Mouse (Mus musculus): ENCODE data around the gene Cdkl1. TPM values are rescaled to one million over a fixed set of nuclear protein-coding genes. Genes with fewer than 3 reads are reported as not detected.

Cdkl1 gene
- total and polyA plus RNA-seq, 3 experiments, result not detected

GRCm38 (mm10) chr12:69765543-69765942, 25.5 kb downstream of the Cdkl1 start:
- peaks cover 2% of the 10 kb centered on the region; the same call in 1 of the 2 replicates for H3K9me3 ChIP-seq (replicated peaks)
- H3K4me3 ChIP-seq (ENCODE audit: low read depth, low read length), result no peak overlapping the region
- H3K4me1 ChIP-seq (ENCODE audit: insufficient read depth, low read depth, low read length), result peaks cover 47% of the 10 kb centered on the region
- H3K36me3 ChIP-seq (replicated peaks), result no peaks in the 10 kb centered on the region
- DNase-seq (ENCODE audit: low spot score) (no peak), ATAC-seq (ENCODE audit: extremely low read depth, insufficient number of reproducible peaks, low FRiP score, poor library complexity, severe bottlenecking) (no peak)
- TF ChIP-seq POLR2AphosphoS5 (IDR thresholded peaks at IDR 0.05; ENCODE audit: insufficient replicate concordance, low read depth, low read length) (no peak), TAL1 (conservative IDR thresholded peaks at IDR 0.05; ENCODE audit: low read depth, low read length) (no peak), GATA2 (IDR thresholded peaks at IDR 0.05; ENCODE audit: borderline replicate concordance, low read depth, low read length) (no peak), GATA1 (IDR thresholded peaks at IDR 0.05; ENCODE audit: borderline replicate concordance, low read length) (no peak), CTCF (IDR thresholded peaks at IDR 0.05; ENCODE audit: low read depth, low read length) (no peak)
- H3K27me3 ChIP-seq (ENCODE audit: insufficient read depth, low read length), result peaks cover 21% of the 10 kb centered on the region

- TF ChIP-seq CTCF (IDR thresholded peaks at IDR 0.05; ENCODE audit: low read depth, low read length) (no peak), TAL1 (conservative IDR thresholded peaks at IDR 0.05; ENCODE audit: low read depth, low read length) (no peak)
- Histone ChIP-seq H3K36me3 (replicated peaks) (no peaks in the 10 kb centered on the region), H3K9me3 (replicated peaks) (no peaks in the 10 kb centered on the region), H3K4me3 (ENCODE audit: low read depth, low read length) (no peak overlapping the region), H3K4me1 (ENCODE audit: insufficient read depth, low read depth, low read length) (peaks cover 61% of the 10 kb centered on the region), H3K27me3 (ENCODE audit: insufficient read depth, low read length) (peaks cover 2% of the 10 kb centered on the region; the same call in 1 of the 2 replicates)
- ATAC-seq (ENCODE audit: extremely low read depth, insufficient number of reproducible peaks, low FRiP score, poor library complexity, severe bottlenecking) (no peak), DNase-seq (ENCODE audit: low spot score) (no peak)
These were observed 29.5 kb downstream of the Cdkl1 start for GRCm38 (mm10) chr12:69761603-69762002.

GRCm38 (mm10) chr12:69760743-69761406, 30.2 kb downstream of the Cdkl1 start:
- no peak for ATAC-seq (ENCODE audit: extremely low read depth, insufficient number of reproducible peaks, low FRiP score, poor library complexity, severe bottlenecking)
- no peak for DNase-seq (ENCODE audit: low spot score)
- peaks cover 5% of the 10 kb centered on the region; the same call in 1 of the 2 replicates for H3K27me3 ChIP-seq (ENCODE audit: insufficient read depth, low read length)
- H3K9me3 ChIP-seq (replicated peaks), result no peaks in the 10 kb centered on the region
- TF ChIP-seq CTCF (IDR thresholded peaks at IDR 0.05; ENCODE audit: low read depth, low read length), result no peak
- TF ChIP-seq POLR2AphosphoS5 (IDR thresholded peaks at IDR 0.05; ENCODE audit: insufficient replicate concordance, low read depth, low read length), result no peak
- no peak for TF ChIP-seq TAL1 (conservative IDR thresholded peaks at IDR 0.05; ENCODE audit: low read depth, low read length)
- TF ChIP-seq GATA1 (IDR thresholded peaks at IDR 0.05; ENCODE audit: borderline replicate concordance, low read length), result no peak
- TF ChIP-seq GATA2 (IDR thresholded peaks at IDR 0.05; ENCODE audit: borderline replicate concordance, low read depth, low read length), result no peak
- H3K4me3 ChIP-seq (ENCODE audit: low read depth, low read length), result peak overlapping the region; percentile 15; the same call in 1 of the 2 replicates
- H3K4me1 ChIP-seq (ENCODE audit: insufficient read depth, low read depth, low read length), result peaks cover 54% of the 10 kb centered on the region
- H3K36me3 ChIP-seq (replicated peaks), result no peaks in the 10 kb centered on the region

- DNase-seq (ENCODE audit: low spot score), result no peak
- Histone ChIP-seq H3K27me3 (ENCODE audit: insufficient read depth, low read length) (peaks cover 2% of the 10 kb centered on the region; the same call in 1 of the 2 replicates), H3K9me3 (replicated peaks) (no peaks in the 10 kb centered on the region), H3K4me1 (ENCODE audit: insufficient read depth, low read depth, low read length) (peaks cover 49% of the 10 kb centered on the region), H3K4me3 (ENCODE audit: low read depth, low read length) (peak overlapping the region; percentile 5; the same call in 1 of the 2 replicates), H3K36me3 (replicated peaks) (no peaks in the 10 kb centered on the region)
- no peak for ATAC-seq (ENCODE audit: extremely low read depth, insufficient number of reproducible peaks, low FRiP score, poor library complexity, severe bottlenecking)
- TF ChIP-seq TAL1 (conservative IDR thresholded peaks at IDR 0.05; ENCODE audit: low read depth, low read length) (no peak), GATA1 (IDR thresholded peaks at IDR 0.05; ENCODE audit: borderline replicate concordance, low read length) (no peak), GATA2 (IDR thresholded peaks at IDR 0.05; ENCODE audit: borderline replicate concordance, low read depth, low read length) (no peak), CTCF (IDR thresholded peaks at IDR 0.05; ENCODE audit: low read depth, low read length) (no peak), POLR2AphosphoS5 (IDR thresholded peaks at IDR 0.05; ENCODE audit: insufficient replicate concordance, low read depth, low read length) (no peak)
These were observed 31.1 kb downstream of the Cdkl1 start for GRCm38 (mm10) chr12:69760014-69760413.

GRCm38 (mm10) chr12:69759267-69759885, 31.7 kb downstream of the Cdkl1 start:
- no peaks in the 10 kb centered on the region for H3K9me3 ChIP-seq (replicated peaks)
- peaks cover 2% of the 10 kb centered on the region; the same call in 1 of the 2 replicates for H3K27me3 ChIP-seq (ENCODE audit: insufficient read depth, low read length)
- peak overlapping the region; percentile 65; the same call in 1 of the 2 replicates for H3K4me3 ChIP-seq (ENCODE audit: low read depth, low read length)
- H3K36me3 ChIP-seq (replicated peaks), result no peaks in the 10 kb centered on the region
- H3K4me1 ChIP-seq (ENCODE audit: insufficient read depth, low read depth, low read length), result peaks cover 49% of the 10 kb centered on the region
- ATAC-seq (ENCODE audit: extremely low read depth, insufficient number of reproducible peaks, low FRiP score, poor library complexity, severe bottlenecking) (peak; percentile 73), DNase-seq (ENCODE audit: low spot score) (peak; percentile 85)
- TF ChIP-seq POLR2AphosphoS5 (IDR thresholded peaks at IDR 0.05; ENCODE audit: insufficient replicate concordance, low read depth, low read length) (no peak), TAL1 (conservative IDR thresholded peaks at IDR 0.05; ENCODE audit: low read depth, low read length) (peak; percentile 70), GATA2 (IDR thresholded peaks at IDR 0.05; ENCODE audit: borderline replicate concordance, low read depth, low read length) (no peak)

GRCm38 (mm10) chr12:69758221-69759185, 32.6 kb downstream of the Cdkl1 start:
- no peaks in the 10 kb centered on the region for H3K36me3 ChIP-seq (replicated peaks)
- ATAC-seq (ENCODE audit: extremely low read depth, insufficient number of reproducible peaks, low FRiP score, poor library complexity, severe bottlenecking) (no peak), DNase-seq (ENCODE audit: low spot score) (peak; percentile 42)
- peak overlapping the region; percentile 65 for H3K4me3 ChIP-seq (ENCODE audit: low read depth, low read length)
- H3K9me3 ChIP-seq (replicated peaks), result no peaks in the 10 kb centered on the region
- H3K27me3 ChIP-seq (ENCODE audit: insufficient read depth, low read length), result peaks cover 2% of the 10 kb centered on the region; the same call in 1 of the 2 replicates
- H3K4me1 ChIP-seq (ENCODE audit: insufficient read depth, low read depth, low read length), result peaks cover 48% of the 10 kb centered on the region
- no peak for TF ChIP-seq GATA2 (IDR thresholded peaks at IDR 0.05; ENCODE audit: borderline replicate concordance, low read depth, low read length)
- TF ChIP-seq GATA1 (IDR thresholded peaks at IDR 0.05; ENCODE audit: borderline replicate concordance, low read length), result no peak
- TF ChIP-seq TAL1 (conservative IDR thresholded peaks at IDR 0.05; ENCODE audit: low read depth, low read length), result no peak
- no peak for TF ChIP-seq CTCF (IDR thresholded peaks at IDR 0.05; ENCODE audit: low read depth, low read length)
- TF ChIP-seq POLR2AphosphoS5 (IDR thresholded peaks at IDR 0.05; ENCODE audit: insufficient replicate concordance, low read depth, low read length), result no peak
